ENCODE assay signal across 20 mouse cellular contexts in genomic region chr16:43394013-43394568, GRCm38 (mm10).
DNase-seq lines count a peak whose midpoint lies in the region; ATAC-seq and TF ChIP-seq lines count a peak whose summit lies in the region.
"Had no signal": no experiment of that assay in that cellular context is flagged by ENCODE, and none has a peak within 500 bp of the region (broad histone marks: within the 10 kb centered on the region; RNA-seq: fewer than 3 reads in every experiment).

No protein-coding gene starts in this region.

- no peak for DNase-seq in gastrocnemius, adult 2 months
- no peak for DNase-seq in gastrocnemius, postnatal 14 days
- DNase-seq in heart, adult 9 months (ENCODE audit: low spot score in 2 of 2), result no peak
- no peak for DNase-seq in kidney, adult 18-20 months
- DNase-seq in cerebellum, adult 8-10 months, result no peak
- DNase-seq: cerebellum, adult 9-10 months; liver, embryonic 13.5 days had no signal

- H3K27me3 ChIP-seq in heart, embryonic 13.5 days (replicated peaks), result no peaks in the 10 kb centered on the region
- H3K27me3 ChIP-seq in kidney, embryonic 16.5 days (ENCODE audit: insufficient read depth, low read length), result no peaks in the 10 kb centered on the region
- H3K27me3 ChIP-seq: embryonic facial prominence, embryonic 15.5 days; limb, embryonic 12.5 days; liver, embryonic 13.5 days; lung, embryonic 15.5 days; megakaryocyte, embryonic 14.5 days; midbrain, embryonic 13.5 days had no signal

- WGBS in heart, embryonic 13.5 days, result 27% methylated on average over 9 of the region's 9 CpGs
- WGBS in kidney, embryonic 16.5 days, result 45% methylated on average over 9 of the region's 9 CpGs

- no peak for TF ChIP-seq CTCF in gastrocnemius, adult 2 months (IDR thresholded peaks at IDR 0.05)

- no peaks in the 10 kb centered on the region for H3K9me3 ChIP-seq in heart, embryonic 13.5 days
- H3K9me3 ChIP-seq in kidney, embryonic 16.5 days (ENCODE audit: low read length), result no peaks in the 10 kb centered on the region
- H3K9me3 ChIP-seq: embryonic facial prominence, embryonic 15.5 days; limb, embryonic 12.5 days; liver, embryonic 13.5 days; lung, embryonic 15.5 days; megakaryocyte, embryonic 14.5 days; midbrain, embryonic 13.5 days had no signal

- no peak overlapping the region for H3K9ac ChIP-seq in heart, embryonic 13.5 days
- no peak overlapping the region for H3K9ac ChIP-seq in kidney, embryonic 16.5 days (replicated peaks; ENCODE audit: low read length)
- H3K9ac ChIP-seq: embryonic facial prominence, embryonic 15.5 days; hindbrain, embryonic 14.5 days; limb, embryonic 12.5 days; liver, embryonic 13.5 days; lung, embryonic 15.5 days; midbrain, embryonic 13.5 days had no signal

- no peak overlapping the region for H3K4me3 ChIP-seq in gastrocnemius, adult 2 months
- H3K4me3 ChIP-seq in heart, embryonic 13.5 days, result no peak overlapping the region
- no peak overlapping the region for H3K4me3 ChIP-seq in kidney, embryonic 16.5 days (ENCODE audit: low read length)
- H3K4me3 ChIP-seq in brown adipose tissue, adult 24 weeks (ENCODE audit: insufficient read depth, low read depth, low read length), result no peak overlapping the region
- H3K4me3 ChIP-seq: embryonic facial prominence, embryonic 15.5 days; limb, embryonic 12.5 days; liver, embryonic 13.5 days; lung, embryonic 15.5 days; megakaryocyte, embryonic 14.5 days; midbrain, embryonic 13.5 days had no signal

- intact Hi-C loops in gastrocnemius, adult 2 months (cut with DNase I), result no loop called here
- intact Hi-C loops in gastrocnemius, postnatal 14 days (cut with DNase I; ENCODE audit: low total_unique reads), result no loop called here

- no peak for ATAC-seq in heart, embryonic 13.5 days (ENCODE audit: extremely low read depth, insufficient number of reproducible peaks, low FRiP score, low TSS enrichment)
- no peak for ATAC-seq in kidney, embryonic 16.5 days (ENCODE audit: low FRiP score, low TSS enrichment)
- ATAC-seq: CD4-positive, CD25-positive, alpha-beta regulatory T cell, adult 4 months; forebrain, embryonic 14.5 days; inflammation-experienced regulatory T-cells, adult 6 months; midbrain, embryonic 13.5 days had no signal

- peak overlapping the region; percentile 78 for H3K27ac ChIP-seq in gastrocnemius, adult 2 months
- H3K27ac ChIP-seq in heart, embryonic 13.5 days (replicated peaks), result peak overlapping the region; percentile 71
- peak overlapping the region; percentile 43 for H3K27ac ChIP-seq in kidney, embryonic 16.5 days (ENCODE audit: low read length)
- H3K27ac ChIP-seq in brown adipose tissue, adult 24 weeks (replicated peaks; ENCODE audit: low read depth, low read length), result peak overlapping the region; percentile 19
- H3K27ac ChIP-seq: embryonic facial prominence, embryonic 15.5 days; hindbrain, embryonic 14.5 days; limb, embryonic 12.5 days; liver, embryonic 13.5 days; lung, embryonic 15.5 days; midbrain, embryonic 13.5 days; stomach, postnatal 0 days had no signal

- peaks cover 23% of the 10 kb centered on the region for H3K4me1 ChIP-seq in heart, embryonic 13.5 days
- 0 out of 2 replicates have a peak, but pooled peaks cover 3% of the 10 kb centered on the region for H3K4me1 ChIP-seq in kidney, embryonic 16.5 days (ENCODE audit: insufficient read depth, low read length)
- H3K4me1 ChIP-seq in brown adipose tissue, adult 24 weeks (ENCODE audit: control insufficient read depth, insufficient read depth, insufficient read length, low read length), result peaks cover 17% of the 10 kb centered on the region
- H3K4me1 ChIP-seq: liver, embryonic 13.5 days; lung, embryonic 15.5 days; megakaryocyte, embryonic 14.5 days had no signal

- no peaks in the 10 kb centered on the region for H3K36me3 ChIP-seq in heart, embryonic 13.5 days
- H3K36me3 ChIP-seq in kidney, embryonic 16.5 days (ENCODE audit: insufficient read depth, low read length), result no peaks in the 10 kb centered on the region
- H3K36me3 ChIP-seq: embryonic facial prominence, embryonic 15.5 days; limb, embryonic 12.5 days; liver, embryonic 13.5 days; lung, embryonic 15.5 days; midbrain, embryonic 13.5 days had no signal

- peak overlapping the region; percentile 16; the same call in 1 of the 2 replicates for H3K4me2 ChIP-seq in heart, embryonic 13.5 days
- no peak overlapping the region for H3K4me2 ChIP-seq in kidney, embryonic 16.5 days (replicated peaks; ENCODE audit: low read depth, low read length)
- H3K4me2 ChIP-seq: embryonic facial prominence, embryonic 15.5 days; hindbrain, embryonic 14.5 days; limb, embryonic 12.5 days; liver, embryonic 13.5 days; lung, embryonic 15.5 days; midbrain, embryonic 13.5 days had no signal

Comparison
In these comparisons a context has a peak if more than half of its experiments do, and no peak if none do; other contexts are left out.
1. H3K27ac ChIP-seq: peak in every context shown above with its lines; median percentile 78 in gastrocnemius, adult 2 months; 71 in heart, embryonic 13.5 days; 43 in kidney, embryonic 16.5 days; 19 in brown adipose tissue, adult 24 weeks.